Mouse (Mus musculus): ENCODE measurements around the gene Ptrh1.

Ptrh1 gene

GRCm38 (mm10) chr2:32798251-32798962 lies 22.8 kb downstream of the Ptrh1 start:
- no peak for DNase-seq (ENCODE audit: low spot score in 2 of 2)

DNA sequence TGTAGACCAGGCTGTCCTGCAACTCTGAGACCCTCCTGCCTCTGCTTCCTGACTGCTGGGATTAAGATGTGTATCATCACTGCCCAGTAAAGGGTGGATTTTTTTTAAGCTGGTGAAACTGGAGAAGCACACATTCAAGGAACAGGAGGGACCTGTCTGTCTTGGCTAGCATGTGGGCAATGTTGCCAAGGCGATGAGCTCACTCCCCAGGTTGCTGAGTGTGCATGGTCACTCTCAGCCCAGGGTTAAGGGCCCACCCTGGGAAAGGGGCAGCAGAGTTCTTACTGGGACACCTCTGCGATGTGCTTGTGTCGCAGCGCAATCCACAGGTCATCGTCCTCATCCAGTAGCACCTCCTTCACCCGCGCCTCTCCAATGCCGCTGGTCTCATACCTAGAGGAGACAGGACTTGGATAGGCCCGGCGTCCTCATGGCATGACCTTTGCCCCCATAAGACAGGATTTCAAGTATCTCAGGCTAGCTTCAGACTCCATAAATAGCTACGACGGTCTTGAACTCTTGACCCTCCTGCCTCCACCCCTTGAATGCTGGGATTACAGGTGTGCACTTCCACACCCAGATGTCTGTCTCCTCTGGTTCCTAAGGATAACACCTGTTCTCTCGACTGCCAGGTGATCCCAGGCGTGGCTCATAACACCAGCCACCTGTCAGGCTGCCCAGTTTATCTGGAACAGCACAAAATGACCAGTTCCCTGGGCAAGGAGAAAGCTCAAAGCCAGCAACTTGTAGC lies 33.4 kb downstream of the Ptrh1 start:
- DNase-seq (ENCODE audit: low spot score in 2 of 2) = no peak

- DNase-seq (ENCODE audit: low spot score in 2 of 2) = no peak
These were observed 36.4 kb downstream of the Ptrh1 start for GRCm38 (mm10) chr2:32811959-32812358.

GRCm38 (mm10) chr2:32816497-32816896 lies 40.9 kb downstream of the Ptrh1 start:
- no peak for DNase-seq (ENCODE audit: low spot score in 2 of 2)

DNA sequence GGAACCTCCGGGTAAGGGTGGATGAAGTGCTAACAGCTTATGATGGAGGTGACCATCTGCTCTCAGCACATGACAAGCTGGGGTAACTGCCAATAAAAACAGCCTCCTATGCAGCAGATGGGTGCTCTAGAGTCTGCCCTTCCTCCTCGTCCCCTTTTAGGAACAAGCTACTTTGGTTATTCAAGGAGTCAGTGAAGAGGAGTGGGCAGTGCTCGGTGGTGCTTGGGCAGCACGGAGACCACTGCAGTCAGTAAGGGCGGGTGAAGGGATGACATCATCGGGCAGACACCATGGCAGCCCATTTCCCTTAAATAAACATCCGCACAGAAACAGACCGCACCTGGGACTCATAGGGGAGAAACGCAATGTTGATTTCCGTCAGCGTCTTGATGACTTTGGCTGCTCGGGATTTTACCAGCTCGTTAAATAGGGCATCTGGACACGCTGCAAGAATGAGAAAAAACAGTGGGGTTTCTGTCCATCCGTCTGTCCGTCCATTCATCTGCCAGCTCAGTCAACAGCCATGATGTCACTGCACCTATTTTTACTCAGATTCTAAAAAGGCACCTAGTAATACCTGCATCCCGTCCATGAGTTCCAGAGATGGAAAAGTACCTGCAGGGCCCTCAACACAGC lies 41.5 kb downstream of the Ptrh1 start:
- no peak for DNase-seq (ENCODE audit: low spot score in 2 of 2)

- no peak for DNase-seq (ENCODE audit: low spot score in 2 of 2)
These were observed 42.0 kb downstream of the Ptrh1 start for GRCm38 (mm10) chr2:32817589-32817988.

DNA sequence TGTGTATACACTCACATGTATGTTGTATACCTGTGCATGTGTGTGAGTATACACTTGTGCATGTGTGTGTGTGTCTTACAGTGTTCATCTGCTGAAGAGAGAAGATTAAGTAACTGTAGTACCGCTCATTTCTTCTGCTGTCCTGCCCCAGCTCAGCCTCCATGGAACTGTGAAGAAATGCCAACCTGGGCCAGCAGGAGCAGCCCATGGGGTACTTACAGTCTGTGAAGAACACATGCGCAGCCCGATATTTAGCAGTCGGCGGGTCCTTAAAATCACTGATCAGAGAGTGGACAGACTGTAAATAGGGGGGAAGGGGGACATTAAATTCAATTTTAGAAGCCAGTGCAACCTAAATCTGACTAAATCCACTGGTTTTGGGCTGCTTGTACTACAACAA lies 42.6 kb downstream of the Ptrh1 start:
- DNase-seq (ENCODE audit: low spot score in 2 of 2) = no peak

DNA sequence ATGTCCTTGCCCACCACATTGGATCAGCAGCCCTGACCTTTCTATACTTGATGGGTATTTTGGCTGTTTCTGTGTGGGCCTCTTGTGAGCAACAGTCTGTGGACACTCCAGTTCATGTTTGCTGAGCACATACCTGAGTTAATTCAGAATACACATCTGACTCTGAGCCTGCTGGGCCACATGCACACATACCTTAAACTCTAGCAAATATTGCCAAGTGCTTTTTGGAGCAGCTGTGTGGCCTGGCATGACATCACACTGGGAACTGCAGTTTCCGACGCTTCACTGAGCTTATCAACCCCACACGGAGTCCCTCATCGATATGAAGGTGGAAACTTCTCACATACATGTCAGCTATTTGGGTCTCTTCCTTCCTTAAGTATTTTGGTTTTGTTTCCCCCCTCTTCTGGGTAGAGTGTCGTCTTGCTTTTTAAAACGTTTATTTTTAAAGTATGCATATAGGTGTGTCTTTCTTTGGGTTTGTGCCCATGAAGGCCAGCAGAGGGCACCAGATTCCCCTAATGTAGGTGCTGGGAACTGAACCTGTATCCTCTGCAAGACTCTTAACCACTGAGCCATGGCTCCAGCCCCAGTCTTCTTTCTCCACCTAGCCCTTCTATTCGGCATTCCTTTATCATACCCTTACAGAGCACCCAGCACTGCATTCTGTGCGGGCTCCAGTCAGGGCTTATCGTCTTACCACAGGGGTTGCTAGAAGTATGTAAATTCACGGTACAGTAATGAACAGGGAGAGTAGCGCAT lies 45.6 kb downstream of the Ptrh1 start:
- no peak for DNase-seq (ENCODE audit: low spot score in 2 of 2)

GRCm38 (mm10) chr2:32822643-32823042 lies 47.1 kb downstream of the Ptrh1 start:
- DNase-seq (ENCODE audit: low spot score in 2 of 2) = no peak

GRCm38 (mm10) chr2:32823153-32823552 lies 47.6 kb downstream of the Ptrh1 start:
- no peak for DNase-seq (ENCODE audit: low spot score in 2 of 2)

DNA sequence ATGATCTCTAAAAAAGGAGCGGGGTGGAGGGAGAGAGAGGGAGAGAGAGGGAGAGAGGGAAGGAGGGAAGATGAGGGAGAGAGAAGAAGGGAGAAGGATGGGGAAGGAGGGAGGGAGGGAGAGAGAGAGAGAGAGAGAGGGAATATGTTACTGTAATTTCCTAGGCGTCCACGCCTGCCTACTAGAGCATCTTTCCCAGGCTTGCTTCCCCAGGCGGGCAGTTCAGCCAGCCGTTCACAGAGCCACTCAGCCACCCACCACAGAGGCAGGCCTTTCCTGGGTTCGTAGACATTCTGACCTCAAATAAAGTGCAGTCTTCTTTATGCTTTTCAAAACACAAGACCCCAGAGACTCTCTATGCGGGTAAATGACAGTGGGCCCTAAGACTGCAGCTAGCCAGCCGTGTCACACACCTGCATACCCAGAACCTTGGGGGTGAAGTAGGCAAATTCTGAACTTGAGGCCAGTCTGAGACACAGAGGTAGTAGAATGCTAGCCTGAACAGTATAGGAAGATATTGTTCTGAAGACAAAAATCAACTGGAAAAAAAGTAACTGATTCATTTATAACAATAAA lies 48.1 kb downstream of the Ptrh1 start:
- DNase-seq (ENCODE audit: low spot score in 2 of 2) = no peak

DNA sequence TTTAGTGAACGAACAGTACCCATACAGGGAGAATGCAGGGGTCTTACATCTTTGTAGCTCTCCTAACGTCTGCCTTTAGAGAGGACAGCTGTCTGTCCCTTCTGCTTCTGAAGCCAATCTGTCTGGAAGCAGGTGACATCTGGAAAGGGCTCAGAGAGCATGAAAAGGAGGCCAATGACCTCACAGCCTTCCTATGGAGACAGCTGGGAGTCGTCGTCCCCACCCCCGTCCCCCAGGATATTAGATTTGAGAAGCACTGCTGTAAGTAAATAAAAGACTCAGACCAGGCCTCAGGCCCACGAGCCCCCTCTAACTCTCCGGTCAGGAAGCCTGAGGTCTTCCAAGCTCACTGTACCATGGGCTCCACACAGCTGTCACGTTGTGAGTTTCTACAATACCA lies 48.6 kb downstream of the Ptrh1 start:
- DNase-seq (ENCODE audit: low spot score in 2 of 2) = no peak

- no peak for DNase-seq (ENCODE audit: low spot score in 2 of 2)
These were observed 49.2 kb downstream of the Ptrh1 start for GRCm38 (mm10) chr2:32824778-32825177.

GRCm38 (mm10) chr2:32825796-32826195 lies 50.2 kb downstream of the Ptrh1 start:
- no peak for DNase-seq (ENCODE audit: low spot score in 2 of 2)
